Mouse (Mus musculus): ENCODE data around the gene Osbpl5.

- TF ChIP-seq ZC3H11A (IDR thresholded peaks at IDR 0.05; ENCODE audit: borderline replicate concordance, low read depth, low read length) (peak; percentile 96), ZNF384 (IDR thresholded peaks at IDR 0.05; ENCODE audit: low read depth, low read length) (no peak), HCFC1 (IDR thresholded peaks at IDR 0.05; ENCODE audit: borderline replicate concordance, insufficient read depth, low read length) (no peak)
Observed at GRCm38 (mm10) chr7:143696140-143696539, 60.6 kb downstream of the Osbpl5 start.

All from ES-E14 (cell line).